Mouse (Mus musculus): Measurements from ENCODE around the gene Cntnap2. TPM values are rescaled to one million over a fixed set of nuclear protein-coding genes. Genes with fewer than 3 reads are reported as not detected.

The Cntnap2 gene
- polyA plus RNA-seq, 1 experiment from 2014 or later = 0.79 TPM

DNA sequence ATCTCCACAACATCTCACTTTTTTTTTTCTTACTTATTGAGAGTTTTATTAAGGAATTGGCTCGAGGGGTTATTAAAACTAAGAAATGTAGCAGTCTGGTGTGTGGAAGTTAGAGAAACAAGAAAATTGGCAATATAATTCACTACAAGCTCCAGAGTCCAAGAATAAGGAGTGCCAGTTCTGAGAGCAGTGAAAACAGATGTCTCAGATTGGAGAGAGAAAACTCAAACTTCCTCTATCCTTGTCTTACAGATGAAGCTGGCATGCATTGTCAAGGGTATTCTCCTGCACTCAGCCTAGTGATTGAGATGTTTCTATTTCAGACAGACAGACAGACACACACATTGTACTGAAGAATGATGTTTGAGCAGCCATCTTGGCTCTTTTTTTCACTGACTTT lies 1984.4 kb downstream of the Cntnap2 start:
- no peak overlapping the region for H3K9ac ChIP-seq (ENCODE audit: low read depth, low read length)
- H3K4me3 ChIP-seq (ENCODE audit: low read depth, low read length) = no peak overlapping the region
- H3K36me3 ChIP-seq (ENCODE audit: control insufficient read depth, insufficient read depth, low read length) = no peaks in the 10 kb centered on the region
- 73% methylated on average over 1 of the region's 1 CpGs for WGBS (ENCODE audit: insufficient replicate concordance)
- no peaks in the 10 kb centered on the region for H3K9me3 ChIP-seq (replicated peaks; ENCODE audit: control insufficient read depth, low read length)
- H3K27me3 ChIP-seq (ENCODE audit: control insufficient read depth, insufficient read depth, low read length) = no peaks in the 10 kb centered on the region
- no peak overlapping the region for H3K4me2 ChIP-seq
- H3K27ac ChIP-seq (ENCODE audit: low read depth, low read length) = no peak overlapping the region
- no peak for ATAC-seq (replicated peaks; ENCODE audit: insufficient number of reproducible peaks, low FRiP score, low TSS enrichment)
- no peaks in the 10 kb centered on the region for H3K4me1 ChIP-seq (ENCODE audit: control insufficient read depth, insufficient read depth, low read length)

DNA sequence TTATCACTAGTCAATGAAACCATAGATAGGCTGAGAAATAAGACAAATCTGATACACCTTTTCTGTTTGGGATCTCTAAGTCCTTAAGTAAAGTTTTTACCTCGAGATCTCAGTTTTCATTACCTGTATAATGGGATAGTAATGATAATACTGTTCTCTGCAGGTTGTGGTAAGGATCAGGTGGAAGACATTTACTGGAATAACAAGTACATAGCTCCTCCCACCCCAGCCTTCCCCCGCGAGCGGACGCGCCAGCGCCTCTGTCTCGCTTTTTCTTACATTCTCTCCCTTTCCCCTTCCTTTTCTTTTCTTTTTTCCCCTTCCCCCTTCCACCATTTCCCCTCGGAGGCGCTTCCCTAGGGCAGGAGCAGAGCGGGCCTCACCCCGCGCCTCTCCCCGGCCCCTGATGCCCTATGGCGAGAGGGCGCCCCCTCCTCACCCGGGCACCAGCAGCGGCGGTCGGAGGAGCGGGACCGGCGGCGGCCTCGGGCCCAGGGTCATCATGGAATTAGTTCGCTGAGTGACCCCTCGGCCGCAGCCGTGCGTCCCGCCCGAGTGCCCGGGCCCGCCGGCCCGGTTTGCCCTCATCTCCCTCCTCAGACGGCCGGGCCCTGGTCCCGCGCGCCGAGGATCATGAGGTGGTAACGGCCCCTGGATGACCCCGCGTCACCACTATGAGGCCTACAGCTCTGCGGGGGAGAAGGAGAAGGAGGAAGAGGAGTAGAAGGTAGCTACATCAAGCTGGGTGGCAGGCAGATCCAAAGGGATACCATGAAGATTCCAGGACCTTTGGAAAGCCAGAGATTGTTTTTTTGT lies 1985.4 kb downstream of the Cntnap2 start:
- no peaks in the 10 kb centered on the region for H3K9me3 ChIP-seq (replicated peaks; ENCODE audit: control insufficient read depth, low read length)
- H3K36me3 ChIP-seq (ENCODE audit: control insufficient read depth, insufficient read depth, low read length) = no peaks in the 10 kb centered on the region
- H3K4me3 ChIP-seq (ENCODE audit: low read depth, low read length) = peak overlapping the region; percentile 48
- peak overlapping the region; percentile 59; the same call in 1 of the 2 replicates for H3K9ac ChIP-seq (ENCODE audit: low read depth, low read length)
- H3K27ac ChIP-seq (ENCODE audit: low read depth, low read length) = no peak overlapping the region
- no peaks in the 10 kb centered on the region for H3K4me1 ChIP-seq (ENCODE audit: control insufficient read depth, insufficient read depth, low read length)
- ATAC-seq (replicated peaks; ENCODE audit: insufficient number of reproducible peaks, low FRiP score, low TSS enrichment) = no peak; the same call in 1 of the 2 replicates
- H3K4me2 ChIP-seq = peak overlapping the region; percentile 68
- no peaks in the 10 kb centered on the region for H3K27me3 ChIP-seq (ENCODE audit: control insufficient read depth, insufficient read depth, low read length)
- WGBS (ENCODE audit: insufficient replicate concordance) = 2% methylated on average over 46 of the region's 46 CpGs

GRCm38 (mm10) chr6:47049051-47049450 lies 1989.9 kb downstream of the Cntnap2 start:
- Histone ChIP-seq H3K9me3 (replicated peaks; ENCODE audit: control insufficient read depth, low read length) (no peaks in the 10 kb centered on the region), H3K36me3 (ENCODE audit: control insufficient read depth, insufficient read depth, low read length) (no peaks in the 10 kb centered on the region), H3K27me3 (ENCODE audit: control insufficient read depth, insufficient read depth, low read length) (no peaks in the 10 kb centered on the region), H3K4me1 (ENCODE audit: control insufficient read depth, insufficient read depth, low read length) (no peaks in the 10 kb centered on the region), H3K4me2 (no peak overlapping the region), H3K27ac (ENCODE audit: low read depth, low read length) (no peak overlapping the region), H3K9ac (ENCODE audit: low read depth, low read length) (no peak overlapping the region), H3K4me3 (ENCODE audit: low read depth, low read length) (no peak overlapping the region)
- 65% methylated on average over 5 of the region's 5 CpGs for WGBS (ENCODE audit: insufficient replicate concordance)
- ATAC-seq (replicated peaks; ENCODE audit: insufficient number of reproducible peaks, low FRiP score, low TSS enrichment) = no peak

GRCm38 (mm10) chr6:47050319-47051222 lies 1991.4 kb downstream of the Cntnap2 start:
- Histone ChIP-seq H3K27ac (ENCODE audit: low read depth, low read length) (no peak overlapping the region), H3K36me3 (ENCODE audit: control insufficient read depth, insufficient read depth, low read length) (no peaks in the 10 kb centered on the region), H3K9ac (ENCODE audit: low read depth, low read length) (no peak overlapping the region), H3K4me1 (ENCODE audit: control insufficient read depth, insufficient read depth, low read length) (no peaks in the 10 kb centered on the region), H3K4me2 (no peak overlapping the region), H3K27me3 (ENCODE audit: control insufficient read depth, insufficient read depth, low read length) (no peaks in the 10 kb centered on the region), H3K4me3 (ENCODE audit: low read depth, low read length) (no peak overlapping the region), H3K9me3 (replicated peaks; ENCODE audit: control insufficient read depth, low read length) (no peaks in the 10 kb centered on the region)
- ATAC-seq (replicated peaks; ENCODE audit: insufficient number of reproducible peaks, low FRiP score, low TSS enrichment) = no peak
- WGBS (ENCODE audit: insufficient replicate concordance) = 68% methylated on average over 7 of the region's 7 CpGs

GRCm38 (mm10) chr6:47061341-47061740 lies 2002.2 kb downstream of the Cntnap2 start:
- 69% methylated on average over 3 of the region's 3 CpGs for WGBS (ENCODE audit: insufficient replicate concordance)
- Histone ChIP-seq H3K4me2 (no peak overlapping the region), H3K9me3 (replicated peaks; ENCODE audit: control insufficient read depth, low read length) (no peaks in the 10 kb centered on the region), H3K36me3 (ENCODE audit: control insufficient read depth, insufficient read depth, low read length) (no peaks in the 10 kb centered on the region), H3K27me3 (ENCODE audit: control insufficient read depth, insufficient read depth, low read length) (no peaks in the 10 kb centered on the region), H3K4me3 (ENCODE audit: low read depth, low read length) (no peak overlapping the region), H3K9ac (ENCODE audit: low read depth, low read length) (no peak overlapping the region), H3K4me1 (ENCODE audit: control insufficient read depth, insufficient read depth, low read length) (no peaks in the 10 kb centered on the region), H3K27ac (ENCODE audit: low read depth, low read length) (no peak overlapping the region)
- no peak for ATAC-seq (replicated peaks; ENCODE audit: insufficient number of reproducible peaks, low FRiP score, low TSS enrichment)

DNA sequence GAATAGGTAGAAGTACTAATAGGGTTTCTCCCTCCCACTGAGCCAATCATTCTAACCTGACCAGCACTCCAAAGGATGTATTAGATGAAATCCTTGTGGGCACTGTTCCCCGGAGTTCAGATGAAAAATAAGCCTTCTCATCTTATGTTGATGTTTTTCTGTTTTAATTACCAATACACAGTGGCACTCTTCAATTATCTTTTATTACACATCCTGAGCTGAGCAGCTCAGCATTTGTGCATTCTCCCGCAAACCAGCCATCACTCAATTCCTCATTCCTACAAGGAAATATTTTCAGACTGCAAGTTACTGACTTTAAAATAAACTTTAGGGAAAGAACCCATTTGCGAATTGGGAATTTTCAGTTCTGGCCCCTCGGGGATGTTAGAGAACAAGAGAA lies 2030.8 kb downstream of the Cntnap2 start:
- no peak overlapping the region for H3K9ac ChIP-seq (ENCODE audit: low read depth, low read length)
- no peak for ATAC-seq (replicated peaks; ENCODE audit: insufficient number of reproducible peaks, low FRiP score, low TSS enrichment)
- 80% methylated on average over 4 of the region's 4 CpGs for WGBS (ENCODE audit: insufficient replicate concordance)

DNA sequence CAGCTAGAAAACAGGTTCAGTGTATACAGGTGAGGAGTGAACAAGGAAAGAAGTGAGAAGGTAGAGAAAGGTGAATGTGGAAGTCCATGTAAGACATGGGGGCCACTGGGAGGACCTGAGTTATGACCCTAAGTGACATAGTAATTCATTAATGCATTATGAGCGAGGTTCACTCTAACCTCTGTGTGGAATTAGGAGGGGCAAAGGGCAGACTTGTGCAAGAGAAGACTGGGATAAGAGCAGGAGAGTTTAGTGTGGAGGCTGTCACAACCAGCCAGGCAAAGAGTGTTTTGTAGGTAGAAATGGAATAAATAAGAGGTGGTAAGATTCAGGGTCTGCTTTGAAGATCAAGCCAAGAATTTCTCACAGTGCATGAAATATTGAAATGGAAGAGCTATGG lies 2045.8 kb downstream of the Cntnap2 start:
- Histone ChIP-seq H3K4me1 (ENCODE audit: control insufficient read depth, insufficient read depth, low read length) (no peaks in the 10 kb centered on the region), H3K9ac (ENCODE audit: low read depth, low read length) (no peak overlapping the region), H3K4me2 (no peak overlapping the region), H3K9me3 (replicated peaks; ENCODE audit: control insufficient read depth, low read length) (no peaks in the 10 kb centered on the region), H3K4me3 (ENCODE audit: low read depth, low read length) (no peak overlapping the region), H3K36me3 (ENCODE audit: control insufficient read depth, insufficient read depth, low read length) (no peaks in the 10 kb centered on the region), H3K27ac (ENCODE audit: low read depth, low read length) (no peak overlapping the region), H3K27me3 (ENCODE audit: control insufficient read depth, insufficient read depth, low read length) (no peaks in the 10 kb centered on the region)
- no peak for ATAC-seq (replicated peaks; ENCODE audit: insufficient number of reproducible peaks, low FRiP score, low TSS enrichment)
- WGBS (ENCODE audit: insufficient replicate concordance) = 68% methylated on average over 1 of the region's 1 CpGs

More for the DNA sequence above, 2030.8 kb downstream of the Cntnap2 start:
- Histone ChIP-seq H3K4me1 (ENCODE audit: control insufficient read depth, insufficient read depth, low read length) (no peaks in the 10 kb centered on the region), H3K27ac (ENCODE audit: low read depth, low read length) (no peak overlapping the region), H3K4me2 (no peak overlapping the region), H3K4me3 (ENCODE audit: low read depth, low read length) (no peak overlapping the region), H3K27me3 (ENCODE audit: control insufficient read depth, insufficient read depth, low read length) (no peaks in the 10 kb centered on the region), H3K36me3 (ENCODE audit: control insufficient read depth, insufficient read depth, low read length) (no peaks in the 10 kb centered on the region), H3K9me3 (replicated peaks; ENCODE audit: control insufficient read depth, low read length) (no peaks in the 10 kb centered on the region)

DNA sequence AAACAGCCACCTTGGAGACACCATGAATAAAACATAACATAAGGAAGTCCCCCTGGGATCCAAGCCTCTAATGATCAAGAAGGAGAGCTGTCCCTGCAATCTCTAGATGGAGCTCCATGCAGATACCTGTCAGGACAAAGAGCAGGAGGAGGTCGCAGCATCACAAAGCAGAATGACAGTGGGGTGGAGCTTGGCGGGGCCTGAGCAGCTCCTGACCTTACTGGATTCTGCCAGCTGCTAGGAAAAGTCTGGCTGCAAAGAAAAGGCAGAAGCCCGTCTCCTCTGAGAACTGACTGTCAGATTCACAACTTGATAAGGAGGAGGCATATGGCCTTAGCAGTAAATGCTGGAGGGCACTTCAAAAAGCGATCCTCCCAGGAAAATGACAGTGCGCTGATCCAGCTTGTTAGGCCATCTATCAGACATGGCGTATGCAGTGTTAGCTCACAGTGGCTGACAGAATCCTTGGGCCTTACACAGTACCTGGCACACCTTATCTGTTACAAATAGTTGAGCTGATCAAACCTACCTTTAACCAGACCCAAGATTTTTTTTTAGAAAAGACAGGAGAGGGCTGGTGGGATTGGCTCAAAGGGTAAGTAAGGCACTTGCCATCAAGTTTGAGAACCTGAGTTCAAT lies 2050.5 kb downstream of the Cntnap2 start:
- no peaks in the 10 kb centered on the region for H3K9me3 ChIP-seq (replicated peaks; ENCODE audit: control insufficient read depth, low read length)
- H3K4me1 ChIP-seq (ENCODE audit: control insufficient read depth, insufficient read depth, low read length) = no peaks in the 10 kb centered on the region

More for the DNA sequence above, 2050.5 kb downstream of the Cntnap2 start:
- WGBS (ENCODE audit: insufficient replicate concordance) = 35% methylated on average over 6 of the region's 6 CpGs
- no peaks in the 10 kb centered on the region for H3K36me3 ChIP-seq (ENCODE audit: control insufficient read depth, insufficient read depth, low read length)
- no peak overlapping the region for H3K27ac ChIP-seq (ENCODE audit: low read depth, low read length)
- no peaks in the 10 kb centered on the region for H3K27me3 ChIP-seq (ENCODE audit: control insufficient read depth, insufficient read depth, low read length)
- no peak overlapping the region for H3K4me2 ChIP-seq
- no peak overlapping the region for H3K4me3 ChIP-seq (ENCODE audit: low read depth, low read length)
- H3K9ac ChIP-seq (ENCODE audit: low read depth, low read length) = no peak overlapping the region
- no peak for ATAC-seq (replicated peaks; ENCODE audit: insufficient number of reproducible peaks, low FRiP score, low TSS enrichment)

Data from heart, embryonic 11.5 days (tissue).